Mouse (Mus musculus): ENCODE data around the gene Olfr412.

Olfr412 gene

DNA sequence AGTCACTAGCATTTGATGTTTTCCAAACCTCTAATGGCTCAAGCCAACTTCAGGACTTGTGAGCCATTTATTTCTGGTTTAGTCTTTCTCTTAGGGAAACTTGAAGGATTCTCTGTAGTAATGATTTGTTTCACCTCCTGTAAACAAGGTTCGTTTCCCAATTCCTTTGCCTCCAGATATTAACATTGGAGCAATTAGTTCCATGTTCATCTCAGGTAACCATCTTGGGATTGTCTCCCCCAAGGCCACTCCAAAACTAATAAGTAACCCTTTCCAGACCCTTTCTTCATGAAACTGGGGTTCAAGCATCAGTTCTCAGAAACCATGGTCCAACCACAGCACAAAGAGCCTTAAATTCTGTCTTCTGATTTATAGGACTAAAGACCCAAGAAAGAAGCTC lies at the start of gene Olfr412:
TSS of gene Olfr412 (plus strand) at position 301 of the 400 bp plus-strand sequence.
- no peak for DNase-seq (ENCODE audit: low read depth, low spot score)

DNA sequence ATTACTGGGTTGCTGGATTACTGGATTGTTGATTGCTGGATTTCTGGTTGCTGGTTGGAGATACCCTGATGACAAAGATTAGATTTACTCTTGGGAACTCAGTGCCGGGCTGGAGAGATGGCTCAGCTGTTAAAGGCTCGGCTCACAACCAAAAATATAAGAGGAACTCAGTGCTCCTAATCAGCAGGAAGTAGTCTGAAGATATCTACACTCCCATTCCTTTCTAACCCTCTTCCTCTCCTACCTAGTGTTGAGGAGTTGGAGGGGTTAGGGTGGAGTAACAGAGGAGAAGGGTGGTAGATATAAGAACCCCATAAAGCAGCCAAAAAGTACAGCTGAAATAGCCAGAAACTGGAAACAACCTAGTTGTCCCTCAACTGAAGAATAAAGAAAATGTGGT lies 35.8 kb upstream of the Olfr412 start:
- no peak for DNase-seq (ENCODE audit: low read depth, low spot score)

DNA sequence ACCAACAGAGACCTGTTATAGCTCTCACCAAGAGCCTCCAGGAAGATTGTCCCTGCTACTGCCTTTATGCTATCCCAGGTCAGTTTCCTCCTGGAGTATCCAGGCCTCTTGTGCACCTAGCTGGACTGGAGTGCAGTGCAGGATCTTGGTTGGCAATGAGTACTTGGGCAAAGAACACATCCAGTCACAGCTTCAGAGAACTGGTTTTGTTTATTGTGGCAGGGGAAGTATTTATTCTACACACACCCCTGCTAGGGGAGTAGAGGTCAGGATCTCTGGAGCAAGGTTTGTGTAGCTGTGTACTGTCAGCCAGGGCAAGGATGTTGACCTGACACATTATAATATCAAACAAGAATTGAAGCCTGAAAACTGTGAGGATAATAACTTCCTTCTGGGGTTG lies 33.1 kb upstream of the Olfr412 start:
- no peak for DNase-seq (ENCODE audit: low read depth, low spot score)

DNA sequence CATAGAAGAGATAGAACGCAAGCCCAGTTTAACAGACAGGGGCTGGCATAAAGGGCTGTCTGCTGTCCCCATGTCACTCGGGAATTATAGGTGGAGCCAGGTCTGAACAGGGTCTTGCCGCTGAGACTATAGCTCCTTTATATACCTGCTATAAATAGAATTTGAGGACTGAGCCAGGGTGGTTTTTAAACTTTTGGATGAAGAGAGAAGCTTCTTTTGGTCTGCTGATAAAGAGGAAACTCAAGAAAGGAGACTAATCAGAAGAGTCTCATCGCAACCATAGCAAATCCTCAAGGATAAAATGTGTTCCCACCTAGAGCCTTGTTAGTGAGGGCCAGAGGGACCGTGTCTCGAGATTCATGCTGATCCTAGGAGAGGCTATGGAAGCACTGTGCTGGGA lies 23.9 kb upstream of the Olfr412 start, which contains the start of gene Olfr410:
TSS of gene Olfr410 (minus strand) at position 101 of the 400 bp plus-strand sequence.
- no peak for DNase-seq (ENCODE audit: low read depth, low spot score)

DNA sequence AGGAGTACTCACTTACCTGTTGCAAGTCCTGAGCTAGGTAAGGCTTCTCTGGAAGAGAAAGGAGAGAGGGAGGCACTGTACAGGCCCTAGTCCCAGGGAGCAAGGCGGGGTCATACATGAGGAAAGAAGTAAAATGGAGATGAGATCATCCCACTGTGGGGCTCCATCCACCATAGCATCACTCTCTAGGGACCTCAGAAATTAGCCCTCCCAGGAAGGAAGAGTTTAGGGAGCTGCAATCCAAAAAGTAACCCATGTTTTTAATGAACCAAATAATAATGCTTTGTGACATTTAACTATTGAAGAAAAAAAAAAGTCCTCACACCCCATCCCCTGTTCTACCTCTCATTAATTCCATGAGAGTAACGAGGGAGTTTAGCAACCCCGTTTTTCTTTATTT lies 9.3 kb upstream of the Olfr412 start, which contains the start of gene Olfr411:
TSS of gene Olfr411 (minus strand) at position 101 of the 400 bp plus-strand sequence.
- no peak for DNase-seq (ENCODE audit: low read depth, low spot score)

DNA sequence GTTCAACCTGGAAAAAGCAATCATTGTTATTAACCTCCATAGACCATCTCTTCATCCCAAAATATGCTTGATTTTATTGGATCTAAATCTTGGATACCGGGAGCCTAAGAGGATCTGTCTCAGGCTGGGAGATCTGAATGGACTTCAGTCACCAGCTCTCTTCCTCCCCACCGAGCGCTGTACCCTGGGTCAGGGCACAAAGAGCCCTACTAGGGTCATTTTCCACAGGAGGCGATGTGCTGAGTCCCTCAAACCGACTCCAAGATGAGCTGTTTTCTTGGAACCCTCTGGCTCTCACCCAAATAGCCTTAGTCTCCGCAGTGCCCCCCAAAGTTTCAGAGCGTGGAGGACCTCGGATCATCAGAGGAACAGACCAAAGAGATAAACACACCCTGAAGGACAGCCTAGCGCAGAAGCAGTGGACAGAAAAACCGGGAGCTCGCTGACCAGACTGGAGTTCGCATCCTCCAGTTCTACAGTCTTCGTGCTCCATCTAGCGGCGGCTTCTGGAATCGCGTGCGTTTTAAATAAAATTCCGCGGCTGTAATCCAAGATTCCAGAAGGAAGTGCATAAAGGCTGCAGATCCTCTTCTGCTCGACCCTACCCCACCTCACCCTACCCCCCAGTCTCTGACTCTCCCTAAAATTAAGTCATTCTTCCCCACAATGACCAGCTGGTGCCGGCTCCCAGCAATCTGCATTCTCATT lies 9.7 kb downstream of the Olfr412 start:
- DNase-seq (ENCODE audit: low read depth, low spot score): peak; percentile 65

DNA sequence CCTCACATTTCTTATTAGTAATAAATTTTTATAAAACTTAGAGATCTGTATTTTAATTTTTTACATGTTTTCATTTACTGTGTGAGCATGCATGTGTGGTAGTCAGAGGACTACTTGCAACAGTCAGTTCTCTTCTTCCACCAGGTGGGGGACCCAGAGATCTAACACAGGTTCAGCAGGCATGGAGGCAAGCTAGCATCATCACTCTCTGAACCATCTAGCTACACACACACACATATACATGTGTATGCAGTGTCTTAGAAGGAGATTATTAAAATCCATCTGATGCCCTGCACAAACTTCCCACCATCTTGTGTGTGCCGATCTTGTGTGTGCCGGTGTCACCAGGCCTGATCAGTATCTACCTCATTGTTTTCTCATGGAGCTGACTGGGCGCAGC lies 15.0 kb downstream of the Olfr412 start:
- peak; percentile 43 for DNase-seq (ENCODE audit: low read depth, low spot score)

DNA sequence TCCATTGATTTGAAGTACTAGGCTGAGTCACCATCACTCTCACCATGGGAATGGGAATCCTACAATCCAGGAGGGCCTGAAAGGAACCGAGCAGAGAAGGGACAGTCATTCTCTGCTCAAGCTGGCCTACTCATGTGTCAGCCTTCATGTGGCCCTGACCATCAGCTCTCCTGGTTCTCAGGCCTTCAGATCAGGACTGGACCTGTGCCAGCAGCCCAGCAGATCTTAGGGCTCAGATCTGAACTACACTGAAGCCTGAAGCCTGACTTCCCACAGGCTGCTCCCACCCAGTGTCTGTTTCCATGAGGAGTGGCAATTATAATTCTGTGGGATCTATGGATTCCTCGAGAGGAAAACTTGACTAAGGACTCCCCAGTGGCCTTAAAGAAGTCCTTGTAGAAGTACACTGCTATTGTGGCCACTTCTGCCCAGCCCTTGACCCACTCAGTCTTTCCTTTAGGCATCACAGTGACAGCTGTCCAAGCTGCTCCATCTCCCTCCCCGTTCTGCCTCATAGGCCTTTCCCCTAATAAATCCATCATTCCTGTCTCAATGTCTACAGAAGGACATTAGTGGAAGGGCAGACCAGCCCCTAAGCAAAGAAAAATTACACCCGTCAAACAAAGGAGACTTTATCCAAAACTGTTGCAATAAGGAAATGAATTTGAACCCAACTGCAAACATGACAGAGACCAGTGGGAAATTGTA lies 17.5 kb downstream of the Olfr412 start:
- DNase-seq (ENCODE audit: low read depth, low spot score): no peak

DNA sequence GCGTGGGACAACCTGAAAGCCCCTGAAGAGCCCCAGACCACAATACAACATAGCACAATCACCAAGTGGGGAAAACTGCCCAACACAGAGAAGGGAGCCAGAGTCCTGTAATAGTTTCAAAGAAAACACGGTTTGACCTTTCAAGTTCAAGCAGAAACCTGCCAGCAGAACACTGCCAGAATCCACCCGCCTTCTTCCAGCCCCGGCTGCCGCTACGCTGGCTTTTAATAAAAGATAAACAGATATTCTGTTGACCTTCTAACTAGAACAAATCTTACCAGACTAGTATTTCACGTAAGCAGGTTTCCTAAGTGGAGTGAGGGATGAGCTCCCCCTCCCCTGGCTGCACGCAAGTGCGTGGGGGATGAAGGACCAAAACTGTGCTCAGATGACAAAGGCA lies 23.8 kb downstream of the Olfr412 start:
- DNase-seq (ENCODE audit: low read depth, low spot score): no peak

DNA sequence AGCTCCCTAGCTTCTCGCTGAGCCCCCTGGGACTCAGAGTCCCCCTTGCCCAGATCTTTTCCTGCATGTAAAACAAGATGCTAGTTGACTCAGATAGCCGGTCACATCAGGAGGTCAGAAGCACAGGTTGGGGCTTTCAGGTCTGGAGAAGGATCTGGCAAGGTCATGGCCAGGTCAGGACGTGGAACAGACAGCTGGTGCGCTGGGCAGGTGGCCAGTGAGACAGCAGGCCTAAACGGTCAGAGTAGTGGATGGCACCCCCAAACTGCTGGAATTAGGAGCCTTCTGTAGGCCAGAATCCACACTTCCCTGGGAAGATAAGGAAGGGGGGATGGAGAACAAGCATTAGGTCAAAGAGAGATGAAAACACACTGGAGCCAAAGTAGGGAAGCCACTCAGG lies 25.3 kb downstream of the Olfr412 start:
- DNase-seq (ENCODE audit: low read depth, low spot score): no peak

DNA sequence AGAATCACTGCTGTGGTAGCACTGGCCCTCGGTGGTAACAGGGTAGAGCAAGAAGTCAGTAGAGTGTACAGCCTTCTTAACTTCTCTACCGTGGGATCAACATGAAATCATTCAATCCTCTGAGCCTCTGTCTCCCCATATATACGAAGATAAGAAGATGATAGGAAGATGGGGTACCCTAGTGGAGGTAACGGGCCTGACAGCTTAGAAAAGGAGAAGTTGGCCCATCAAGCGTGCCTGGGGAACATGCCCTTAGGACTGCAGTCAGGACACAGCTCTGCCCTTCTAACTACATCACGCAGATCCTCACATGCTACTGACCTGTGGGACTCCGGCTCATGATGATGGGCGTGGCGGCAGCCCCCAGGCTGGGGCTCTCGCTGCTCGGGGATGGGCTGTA lies 30.0 kb downstream of the Olfr412 start:
- DNase-seq (ENCODE audit: low read depth, low spot score): no peak

DNA sequence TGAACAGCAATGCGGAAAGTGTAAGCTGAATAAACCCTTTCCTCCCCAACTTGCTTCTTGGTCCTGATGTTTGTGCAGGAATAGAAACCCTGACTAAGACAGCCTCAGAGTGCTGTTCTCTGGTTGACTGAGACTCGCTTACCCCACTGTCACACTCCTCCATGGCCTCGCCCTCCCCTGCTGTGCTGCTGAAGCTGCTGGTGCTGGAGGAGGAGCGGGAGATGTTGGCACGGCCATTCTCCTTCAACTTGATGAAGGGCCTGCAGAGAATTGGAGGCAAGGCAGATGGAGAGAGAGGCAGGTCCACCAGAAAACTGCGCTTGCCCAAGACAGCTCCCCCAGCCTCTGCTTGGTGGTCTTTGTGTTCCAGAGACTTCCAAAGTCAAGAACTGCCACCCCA lies 31.0 kb downstream of the Olfr412 start:
- DNase-seq (ENCODE audit: low read depth, low spot score): no peak

DNA sequence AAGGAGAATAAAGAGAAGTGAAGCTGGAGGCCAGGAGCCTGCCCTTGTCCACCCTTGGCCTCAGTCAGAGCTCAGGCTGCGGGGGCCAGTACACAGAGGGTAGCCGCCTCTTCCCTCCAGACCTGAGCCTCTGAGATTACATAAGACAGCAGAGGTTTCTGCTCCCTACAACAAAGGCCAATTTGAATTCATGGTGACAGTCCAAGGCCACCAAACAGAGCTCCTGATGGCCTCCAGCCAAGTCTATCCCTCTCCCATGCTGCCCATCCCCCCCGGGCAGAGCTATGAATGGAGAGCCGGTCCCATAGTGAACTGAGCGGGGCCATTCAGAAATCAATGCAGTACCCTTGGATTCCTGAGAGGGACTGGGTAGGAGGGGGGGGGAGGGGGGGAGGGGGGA lies 31.6 kb downstream of the Olfr412 start:
- no peak for DNase-seq (ENCODE audit: low read depth, low spot score)

DNA sequence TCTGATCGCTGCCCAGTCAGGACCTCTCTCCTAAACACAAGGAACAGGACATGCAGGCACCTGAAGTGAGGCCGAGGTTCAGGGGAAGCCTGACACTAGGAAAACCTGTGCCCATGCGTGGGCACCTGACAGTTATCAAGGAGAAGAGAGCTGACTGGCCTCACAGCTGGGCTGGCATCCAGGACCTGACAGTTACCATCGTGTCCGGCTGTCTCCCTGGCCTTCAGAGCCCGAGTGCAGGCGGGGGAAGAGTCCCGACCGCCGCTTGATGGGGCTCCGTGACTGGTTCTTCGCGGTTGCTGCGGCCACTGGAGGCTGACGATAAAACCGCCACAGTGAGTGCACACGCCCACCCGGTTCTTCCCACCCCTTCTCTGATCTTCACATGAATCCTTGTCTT lies 33.7 kb downstream of the Olfr412 start:
- no peak for DNase-seq (ENCODE audit: low read depth, low spot score)

DNA sequence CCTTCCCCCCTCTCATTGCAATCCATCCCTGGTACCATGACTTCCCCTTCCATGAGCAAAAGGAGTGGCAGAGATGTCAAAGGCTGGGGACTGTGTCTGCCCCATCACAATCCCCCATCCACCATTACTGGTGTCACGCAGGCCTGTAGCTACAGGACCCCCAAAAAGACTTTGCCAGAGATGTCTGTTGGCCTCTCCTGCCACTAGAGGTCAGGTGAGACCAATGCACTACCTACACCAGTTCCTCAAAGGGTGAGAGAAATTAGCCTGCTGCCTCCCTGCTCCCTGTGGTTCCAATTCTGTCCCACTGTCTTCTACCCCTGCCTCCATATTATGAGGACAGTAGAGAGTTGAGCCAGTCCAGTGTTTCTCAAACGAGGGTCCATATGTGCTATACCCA lies 40.3 kb downstream of the Olfr412 start:
- DNase-seq (ENCODE audit: low read depth, low spot score): peak; percentile 21

DNA sequence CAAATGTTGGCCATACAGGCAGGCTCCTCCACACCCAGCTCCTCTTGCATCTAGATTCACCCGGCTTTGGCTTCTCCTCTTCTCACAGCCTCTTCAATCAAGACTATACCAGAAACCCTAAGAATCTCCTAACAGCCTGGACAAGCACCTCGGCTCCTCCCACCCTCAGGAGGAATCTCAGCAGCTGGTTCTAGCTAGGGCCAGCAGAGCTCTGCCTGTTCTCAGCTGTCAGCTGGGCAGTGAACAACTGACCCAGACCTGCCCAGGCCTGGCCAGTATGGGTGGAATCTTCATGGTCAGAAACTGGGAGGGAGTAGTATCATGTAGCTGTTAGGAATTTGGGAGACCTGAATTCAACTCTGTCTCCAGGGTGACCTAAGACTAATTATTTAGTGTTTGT lies 42.3 kb downstream of the Olfr412 start:
- no peak for DNase-seq (ENCODE audit: low read depth, low spot score)

DNA sequence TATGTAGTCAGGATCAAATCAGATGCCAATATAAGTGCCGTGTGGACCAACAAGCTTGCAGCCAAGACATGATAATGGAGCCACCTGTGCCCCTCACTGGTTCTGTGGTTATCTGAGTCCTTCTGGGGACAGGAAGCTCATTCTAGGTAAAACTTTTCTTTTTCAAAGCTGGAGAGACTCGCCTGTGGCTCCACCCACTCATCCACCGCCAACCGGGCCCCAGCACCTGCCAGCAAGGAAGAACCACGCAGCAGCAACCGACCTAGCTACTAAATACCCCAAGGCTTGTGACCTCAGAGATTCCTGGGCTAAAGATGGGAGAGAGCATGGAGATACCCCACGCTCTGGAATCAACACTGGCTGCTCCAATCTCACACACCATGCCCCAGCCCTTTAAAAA lies 43.3 kb downstream of the Olfr412 start:
- DNase-seq (ENCODE audit: low read depth, low spot score): no peak

DNA sequence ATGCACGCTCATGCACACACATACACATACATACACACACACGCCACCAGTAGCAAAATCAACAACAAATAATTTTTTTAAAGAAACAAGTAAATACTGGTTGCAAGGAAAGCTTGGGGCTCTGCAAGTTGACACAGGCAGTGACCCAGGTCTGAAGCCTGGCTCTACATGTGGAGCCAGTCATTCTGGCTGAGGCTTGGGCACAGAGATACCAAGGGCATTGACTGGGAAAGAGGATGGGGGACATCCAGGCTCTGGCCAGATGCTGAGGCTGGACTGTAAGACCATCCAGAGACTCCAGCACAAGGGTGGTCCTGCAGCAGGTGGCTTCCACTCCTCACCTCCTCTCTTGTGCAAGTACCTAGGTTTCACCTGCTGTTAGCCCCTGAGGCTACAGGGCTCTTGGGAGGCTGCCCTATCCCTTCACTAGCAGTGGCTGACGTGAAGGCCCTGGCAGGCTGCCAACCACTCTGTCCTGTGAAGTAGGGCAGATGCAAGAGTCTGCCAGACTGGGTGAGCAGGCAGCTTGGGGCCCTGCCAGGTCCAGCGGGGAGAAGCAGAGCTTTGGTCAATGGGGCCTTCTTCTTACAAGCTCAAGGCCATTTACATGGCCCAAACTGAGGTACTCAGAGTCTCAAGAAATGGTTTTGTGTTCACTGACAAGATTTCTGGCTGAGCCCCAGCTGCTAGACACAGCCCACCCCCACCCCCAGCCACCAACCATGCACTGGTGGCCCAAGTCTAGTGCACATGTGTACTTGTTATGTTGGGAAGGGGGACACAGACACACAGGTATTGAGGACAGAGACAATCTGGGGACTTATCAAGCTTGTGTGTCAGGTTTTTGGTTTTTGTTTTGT lies 46.9 kb downstream of the Olfr412 start:
- DNase-seq (ENCODE audit: low read depth, low spot score): peak; percentile 70

DNA sequence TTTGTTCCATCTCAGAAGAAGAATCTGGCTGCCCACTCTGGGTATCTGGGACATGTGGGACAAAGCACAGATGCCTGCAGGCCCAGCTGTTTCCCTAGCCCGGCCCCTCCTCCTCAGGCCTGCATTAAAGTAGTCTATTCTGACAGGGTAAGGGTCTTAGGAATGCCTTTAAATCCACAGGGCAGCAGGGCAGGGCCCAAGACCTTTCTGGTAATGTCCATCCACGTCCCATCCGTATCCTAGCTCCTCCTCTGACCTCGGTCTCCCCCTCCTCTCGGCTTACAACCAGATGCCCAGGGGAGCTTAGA lies 47.5 kb downstream of the Olfr412 start:
- no peak for DNase-seq (ENCODE audit: low read depth, low spot score)

DNA sequence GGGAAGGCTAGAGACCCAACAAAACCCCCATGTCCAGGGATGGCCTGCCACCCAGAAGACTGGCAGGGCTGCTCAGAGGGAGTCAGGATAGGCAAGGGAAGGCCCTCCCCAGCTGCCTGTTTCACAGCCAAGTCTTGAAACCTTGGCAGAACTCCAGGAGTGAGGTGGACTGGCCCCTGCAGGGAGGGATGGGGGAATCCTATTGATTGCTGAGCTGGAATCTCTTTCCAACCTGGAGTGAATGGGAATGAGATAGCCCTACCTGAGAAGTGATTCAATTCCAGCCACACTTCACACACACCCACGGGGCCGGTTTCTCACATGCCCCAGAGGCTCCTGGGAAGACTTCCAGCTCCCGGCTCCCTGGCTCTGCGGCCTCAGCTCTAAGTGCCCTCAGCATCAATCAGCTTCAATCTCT lies 47.9 kb downstream of the Olfr412 start:
- peak; percentile 30 for DNase-seq (ENCODE audit: low read depth, low spot score)

DNA sequence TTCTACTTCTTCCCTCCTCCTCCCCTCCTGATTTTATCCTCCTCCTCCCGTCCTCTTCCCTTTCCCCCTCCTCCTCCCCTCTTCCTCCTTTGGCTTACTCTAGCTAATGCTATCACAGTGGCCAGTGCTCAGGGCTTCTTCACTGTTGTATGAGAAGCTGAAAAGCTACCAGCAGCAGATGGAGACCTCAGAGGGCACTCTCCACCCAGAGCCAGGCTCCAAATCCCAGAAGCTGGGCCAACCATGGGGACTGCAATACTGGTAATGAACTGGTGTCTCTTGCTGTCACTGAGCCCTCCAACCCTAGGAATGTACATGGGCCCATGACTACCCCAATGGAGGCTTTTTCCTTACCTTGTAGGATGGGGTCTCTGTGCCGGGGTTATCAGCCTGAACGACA lies 50.1 kb downstream of the Olfr412 start:
- DNase-seq (ENCODE audit: low read depth, low spot score): no peak

DNA sequence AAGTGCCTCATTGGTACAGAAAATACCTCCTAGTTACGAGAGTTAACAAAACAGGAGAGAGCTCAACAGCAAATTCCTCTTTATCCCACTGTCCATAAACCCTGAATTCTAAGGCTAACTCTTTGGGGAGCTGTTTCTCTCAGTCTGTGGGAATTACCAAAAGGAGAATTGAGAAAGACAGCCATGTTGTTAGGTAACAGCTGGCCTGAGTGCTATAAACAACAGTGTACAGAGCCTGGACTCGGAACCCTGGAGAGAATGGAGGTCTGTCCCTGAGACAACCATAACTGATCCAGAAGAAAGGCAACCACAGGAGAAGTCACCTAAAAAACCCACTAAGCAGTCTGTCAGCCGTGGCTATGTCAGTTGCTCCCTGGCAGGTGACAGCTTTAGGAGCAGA lies 50.6 kb downstream of the Olfr412 start:
- no peak for DNase-seq (ENCODE audit: low read depth, low spot score)

All from retina, postnatal 7 days (tissue).